Mouse (Mus musculus) central nervous system, embryonic 14 days (tissue): ENCODE data around the gene Zfp651. TPM values are rescaled to one million over a fixed set of nuclear protein-coding genes. Genes with fewer than 3 reads are reported as not detected.

Experiments
- polyA plus RNA-seq: library from polyadenylated mRNA; depleted of rRNA; stranded (reverse); fragments of >200 nt; gene quantifications from 2 replicates; pipeline ENCODE4 v1.2.3, GENCODE M21; 2012; rRNA removed

The Zfp651 gene
- 45.1 and 50.1 TPM in 2 replicates for polyA plus RNA-seq

DNA sequence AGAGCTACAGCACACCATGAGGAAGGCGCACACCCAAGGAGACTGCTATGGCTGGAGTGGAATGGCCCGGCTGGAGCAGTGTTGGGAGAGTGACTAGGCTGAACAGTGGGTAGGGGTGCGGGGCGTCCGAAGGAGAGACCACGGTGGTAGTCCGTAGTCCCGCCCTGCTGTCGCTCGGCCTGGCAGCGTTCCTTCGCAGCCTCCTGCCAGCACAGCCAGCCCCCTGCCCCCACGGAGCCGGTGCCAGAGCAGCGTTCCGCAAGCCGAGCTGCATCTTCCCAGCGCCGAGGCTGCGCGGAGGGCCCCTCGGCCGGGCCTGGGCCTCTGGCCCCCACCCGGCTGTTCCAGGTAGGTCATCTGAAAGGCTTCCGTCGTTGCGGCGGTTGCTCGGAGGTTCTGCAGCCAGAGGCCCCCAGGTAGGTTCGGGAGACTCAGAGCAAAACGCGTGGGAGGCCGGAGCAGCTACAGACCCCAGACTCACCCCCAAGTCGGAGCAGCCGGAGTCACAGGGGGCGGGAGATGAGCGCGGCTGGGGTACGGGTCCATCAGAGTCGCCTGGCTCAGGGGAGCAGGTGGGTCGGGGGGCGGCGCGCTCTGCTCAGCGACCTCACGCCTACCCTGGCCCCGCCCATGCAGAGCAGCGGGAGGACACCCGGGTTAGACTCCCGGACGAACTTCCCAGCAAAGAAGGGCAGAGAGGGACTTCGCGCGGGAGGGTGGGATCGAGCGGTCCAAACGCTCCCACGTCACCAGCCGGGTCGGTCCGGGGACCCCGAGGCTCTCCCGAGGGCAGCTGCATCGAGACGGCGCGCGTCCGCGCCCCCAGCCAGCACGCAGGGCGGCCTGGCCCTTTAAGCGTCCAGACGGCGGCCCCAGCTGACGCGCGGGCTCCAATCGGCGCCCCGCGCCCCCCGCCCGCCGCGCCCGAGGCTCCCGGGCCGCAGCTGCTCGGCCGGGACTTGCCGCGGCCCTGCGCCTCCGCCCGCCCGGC is at the start of gene Zfp651:
Gene Zfp651 (plus strand): TSS at position 240 of the 991 bp plus-strand sequence.

DNA sequence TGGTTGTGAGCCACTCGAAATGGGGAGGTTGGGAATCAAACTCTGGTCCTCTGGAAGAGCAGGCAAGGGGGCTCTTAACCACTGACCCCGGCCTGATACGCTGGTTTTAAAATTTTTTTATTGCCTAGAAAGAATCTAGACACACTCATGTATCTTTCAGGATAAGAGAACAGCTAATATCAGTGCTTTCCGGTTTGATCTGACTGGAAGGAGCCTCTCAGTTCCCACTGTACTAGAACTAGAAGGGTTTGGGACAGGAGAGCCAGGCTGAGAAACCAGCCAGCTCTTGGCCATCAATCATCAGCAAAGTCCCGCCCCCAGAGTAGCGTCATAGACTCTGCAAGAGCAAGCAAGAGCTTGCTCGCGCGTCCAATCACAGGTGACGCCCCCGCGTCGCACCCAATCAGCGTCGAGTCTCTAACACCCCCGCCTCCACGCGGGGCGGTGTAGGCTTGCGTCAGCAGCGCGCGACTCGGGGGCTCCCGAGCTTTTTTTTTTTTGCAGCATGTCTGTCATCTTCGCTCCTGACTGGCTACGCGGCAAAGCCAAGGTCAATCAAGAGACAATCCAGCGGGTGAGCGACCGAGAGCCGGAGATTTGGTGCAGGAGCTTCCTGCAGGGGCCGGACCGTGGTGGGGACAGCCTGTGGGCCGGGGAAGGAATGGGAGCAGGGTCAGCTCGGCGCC is 49.1 kb upstream of the Zfp651 start, which contains the start of gene Ss18l2:
Gene Ss18l2 (plus strand): TSS at position 432 of the 686 bp plus-strand sequence.

DNA sequence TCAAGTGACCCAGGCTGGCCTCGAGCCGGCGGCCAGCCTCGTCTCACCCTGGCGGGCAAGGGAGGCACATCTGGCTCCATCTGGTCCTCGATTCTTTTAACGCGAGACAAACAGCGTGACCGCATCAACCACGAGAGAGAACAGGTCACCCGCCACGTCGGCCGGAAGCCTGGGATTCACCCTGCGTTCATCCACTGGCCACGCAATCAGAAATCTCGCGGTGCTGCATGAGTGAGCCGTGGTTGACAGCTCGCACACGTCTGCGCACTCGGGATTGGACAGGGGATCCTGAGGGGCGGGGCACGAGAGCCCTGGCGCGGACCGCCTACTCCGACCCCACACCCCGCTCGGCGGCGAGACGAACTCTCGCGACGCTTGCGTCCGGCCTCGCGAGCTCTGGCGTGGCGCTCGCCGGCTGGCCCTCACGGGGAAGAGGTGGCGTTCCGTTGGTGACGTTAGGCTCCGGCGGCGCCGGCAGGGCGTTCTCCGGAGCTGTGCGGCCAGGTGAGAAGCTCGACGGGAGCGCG is 40.3 kb upstream of the Zfp651 start, which contains the start of gene Nktr:
Gene Nktr (plus strand): TSS at position 378 of the 527 bp plus-strand sequence.

DNA sequence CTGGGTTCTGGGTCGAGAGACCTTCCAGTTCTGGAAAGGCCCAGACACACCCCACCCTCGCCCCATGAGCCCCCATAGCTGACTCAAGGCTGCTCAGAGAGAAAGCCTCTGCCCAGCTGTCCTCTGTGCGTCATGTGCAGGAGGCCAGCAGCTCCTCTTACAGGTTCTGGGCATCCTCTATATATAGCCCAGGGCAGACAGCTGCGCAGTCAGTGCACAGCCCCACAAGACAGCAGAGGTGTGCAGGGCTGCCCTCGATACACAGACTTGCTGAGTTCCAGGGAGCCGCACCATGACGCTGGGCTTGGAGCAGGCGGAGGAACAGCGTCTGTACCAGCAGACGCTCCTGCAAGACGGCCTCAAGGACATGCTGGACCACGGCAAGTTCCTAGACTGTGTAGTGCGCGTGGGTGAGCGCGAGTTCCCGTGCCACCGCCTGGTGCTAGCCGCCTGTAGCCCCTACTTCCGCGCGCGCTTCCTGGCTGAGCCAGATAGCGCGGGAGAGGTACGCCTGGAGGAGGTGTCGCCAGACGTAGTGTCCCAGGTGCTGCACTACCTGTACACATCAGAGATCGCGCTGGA is 18.4 kb downstream of the Zfp651 start, which contains the start of gene Klhl40:
Gene Klhl40 (plus strand): TSS at position 124 of the 582 bp plus-strand sequence.

DNA sequence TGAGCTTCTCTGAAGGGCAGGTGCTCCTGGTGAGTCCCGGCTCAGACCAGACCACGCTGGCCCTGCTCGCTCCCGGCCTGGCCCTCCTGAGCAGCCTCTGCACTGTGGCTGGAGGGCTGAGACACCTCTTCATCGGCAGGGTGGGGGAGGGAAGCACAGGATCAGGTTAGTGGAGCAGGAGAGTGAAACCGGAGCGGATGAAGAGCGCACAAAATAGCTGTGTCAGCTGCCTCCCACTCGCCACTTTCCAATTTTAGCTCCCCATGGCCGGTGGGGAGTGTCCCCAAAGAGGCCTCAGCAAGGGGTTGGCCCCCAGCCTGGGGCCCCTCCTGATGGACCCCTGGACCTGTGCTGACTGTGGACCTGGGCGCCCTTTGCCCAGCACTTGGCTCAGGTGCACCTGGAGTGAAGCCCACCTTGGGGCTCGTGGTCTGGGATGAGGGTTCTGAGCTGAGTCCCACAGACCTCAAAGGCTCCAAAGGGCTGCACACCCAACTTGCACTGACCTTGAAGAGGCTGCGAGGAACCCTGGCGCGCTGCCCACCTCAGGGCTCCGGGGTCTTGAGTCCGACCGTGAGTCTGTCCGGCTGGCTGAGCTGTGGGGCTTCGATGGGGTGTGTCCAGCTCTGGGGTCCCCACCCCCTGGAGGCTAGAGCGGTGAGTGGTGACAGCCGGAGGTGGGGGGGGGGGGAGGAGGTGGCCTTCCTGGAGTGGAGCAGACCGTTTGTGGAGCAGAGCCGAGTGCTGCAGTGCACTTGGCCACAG is 32.8 kb downstream of the Zfp651 start, which contains the start of gene Hhatl:
Gene Hhatl (minus strand): TSS at position 751 of the 765 bp plus-strand sequence.

Other genes with a start within 250 kb of the Zfp651 start
- gene Lyzl4, start 117.2 kb upstream of the Zfp651 start, polyA plus RNA-seq = 0.13 TPM in 1 of 2 replicates, not detected in the other
- gene Vipr1, start 116.6 kb upstream of the Zfp651 start, polyA plus RNA-seq = 0.60 and 0.75 TPM in 2 replicates
- gene Sec22c, start 53.8 kb upstream of the Zfp651 start, polyA plus RNA-seq = 18.8 and 20.5 TPM in 2 replicates
- 84.5 and 92.1 TPM in 2 replicates for gene Ss18l2, start 49.0 kb upstream of the Zfp651 start, polyA plus RNA-seq
- gene Nktr, start 40.2 kb upstream of the Zfp651 start, polyA plus RNA-seq = 161 and 168 TPM in 2 replicates
- gene Klhl40, start 18.3 kb downstream of the Zfp651 start, polyA plus RNA-seq = 0.54 and 3.0 TPM in 2 replicates
- 0.27 and 0.51 TPM in 2 replicates for gene Hhatl, start 33.2 kb downstream of the Zfp651 start, polyA plus RNA-seq
- 2.3 and 3.3 TPM in 2 replicates for gene Ccdc13, start 80.1 kb downstream of the Zfp651 start, polyA plus RNA-seq
- 68.5 and 72.5 TPM in 2 replicates for gene Higd1a, start 99.0 kb downstream of the Zfp651 start, polyA plus RNA-seq
- 0.94 and 1.9 TPM in 2 replicates for gene Ackr2, start 139.0 kb downstream of the Zfp651 start, polyA plus RNA-seq
- gene Cyp8b1, start 157.0 kb downstream of the Zfp651 start, polyA plus RNA-seq = not detected in 2 replicates
- gene Fam198a, start 191.7 kb downstream of the Zfp651 start, polyA plus RNA-seq = 1.6 and 3.5 TPM in 2 replicates
- 22.7 and 23.8 TPM in 2 replicates for gene Pomgnt2, start 237.8 kb downstream of the Zfp651 start, polyA plus RNA-seq